Mouse (Mus musculus) kidney, adult 18-20 months (tissue): ENCODE measurements around the gene Ly86.

Experiments used
- DNase-seq: peaks from one replicate; pipeline ENCODE4 v3.0.0; 2021

Gene Ly86

DNA sequence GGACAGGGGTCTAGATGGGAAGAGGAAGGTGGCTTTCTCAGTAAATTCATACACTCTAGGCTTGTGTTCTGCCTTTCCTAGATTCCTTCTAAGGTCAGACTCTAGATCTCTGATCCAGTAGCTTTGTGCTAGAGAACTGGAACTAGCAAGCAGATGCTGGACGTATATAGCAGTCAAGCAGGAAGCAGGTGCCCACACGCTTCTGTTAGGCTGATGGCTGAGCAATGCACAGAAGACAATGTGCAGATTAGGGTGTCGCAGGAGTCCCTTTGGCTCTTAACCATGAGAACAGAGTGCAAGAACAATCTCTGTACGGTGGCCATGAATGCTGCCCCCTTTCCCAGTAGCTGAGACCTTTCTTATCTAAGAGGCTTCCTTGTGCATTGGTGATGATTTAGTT lies 9.4 kb downstream of the Ly86 start:
- no peak for DNase-seq

DNA sequence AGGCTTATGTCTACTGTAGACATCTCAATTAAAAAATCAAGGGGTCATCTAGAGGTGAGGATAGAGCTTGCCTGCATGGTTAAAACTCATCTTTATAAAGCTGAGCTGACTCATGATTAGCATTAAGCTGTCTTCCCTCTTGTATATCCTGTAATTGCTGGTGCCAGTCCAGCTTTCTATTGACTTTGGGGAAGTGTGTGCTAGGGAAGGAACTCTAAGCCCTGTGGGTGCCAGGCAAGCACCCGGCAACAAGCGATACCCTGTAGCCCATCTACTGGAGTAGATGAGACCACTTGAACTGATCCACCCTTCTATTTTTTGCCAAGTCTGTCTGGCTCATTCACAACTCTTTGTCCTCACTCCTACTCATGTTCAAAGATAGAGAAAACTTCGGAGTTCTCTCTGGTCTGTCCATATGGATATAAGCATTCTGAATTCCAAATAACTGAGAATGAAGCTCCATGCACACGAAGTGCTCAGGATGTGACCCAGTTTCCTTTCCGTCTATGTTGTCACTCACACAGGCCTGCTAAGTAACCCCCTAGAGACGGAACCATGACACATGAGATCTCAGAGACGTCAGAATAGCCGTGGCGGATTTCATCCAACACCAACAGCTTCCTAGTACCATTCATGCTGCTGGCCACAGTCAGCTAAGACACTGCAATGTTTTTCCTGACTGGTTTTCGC lies 10.8 kb downstream of the Ly86 start:
- no peak for DNase-seq

- DNase-seq = no peak
Observed at GRCm38 (mm10) chr13:37356549-37356948, 11.5 kb downstream of the Ly86 start.

- no peak for DNase-seq
Observed at GRCm38 (mm10) chr13:37358112-37358511, 13.1 kb downstream of the Ly86 start.

GRCm38 (mm10) chr13:37361249-37361648 lies 16.2 kb downstream of the Ly86 start:
- no peak for DNase-seq

DNA sequence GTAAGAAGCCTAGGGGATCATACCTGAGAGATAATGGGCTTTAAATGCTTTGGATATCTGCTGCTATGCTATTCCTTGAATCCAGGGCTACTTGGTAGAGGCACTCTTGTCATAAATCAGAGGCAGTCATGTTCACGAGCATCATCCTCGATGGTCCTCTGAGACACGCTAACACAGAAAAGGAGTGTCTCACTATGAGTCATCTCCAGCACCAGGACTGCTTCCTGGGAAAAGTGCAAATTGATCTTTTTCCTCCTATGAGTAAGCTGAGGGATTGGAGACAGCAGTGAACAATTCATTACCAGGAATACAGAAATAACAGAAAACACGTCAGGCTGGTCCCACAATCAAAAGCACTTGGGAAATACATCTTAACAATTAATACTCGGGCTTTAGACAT lies 19.3 kb downstream of the Ly86 start:
- no peak for DNase-seq

- no peak for DNase-seq
Observed at GRCm38 (mm10) chr13:37376411-37376810, 31.4 kb downstream of the Ly86 start.

DNA sequence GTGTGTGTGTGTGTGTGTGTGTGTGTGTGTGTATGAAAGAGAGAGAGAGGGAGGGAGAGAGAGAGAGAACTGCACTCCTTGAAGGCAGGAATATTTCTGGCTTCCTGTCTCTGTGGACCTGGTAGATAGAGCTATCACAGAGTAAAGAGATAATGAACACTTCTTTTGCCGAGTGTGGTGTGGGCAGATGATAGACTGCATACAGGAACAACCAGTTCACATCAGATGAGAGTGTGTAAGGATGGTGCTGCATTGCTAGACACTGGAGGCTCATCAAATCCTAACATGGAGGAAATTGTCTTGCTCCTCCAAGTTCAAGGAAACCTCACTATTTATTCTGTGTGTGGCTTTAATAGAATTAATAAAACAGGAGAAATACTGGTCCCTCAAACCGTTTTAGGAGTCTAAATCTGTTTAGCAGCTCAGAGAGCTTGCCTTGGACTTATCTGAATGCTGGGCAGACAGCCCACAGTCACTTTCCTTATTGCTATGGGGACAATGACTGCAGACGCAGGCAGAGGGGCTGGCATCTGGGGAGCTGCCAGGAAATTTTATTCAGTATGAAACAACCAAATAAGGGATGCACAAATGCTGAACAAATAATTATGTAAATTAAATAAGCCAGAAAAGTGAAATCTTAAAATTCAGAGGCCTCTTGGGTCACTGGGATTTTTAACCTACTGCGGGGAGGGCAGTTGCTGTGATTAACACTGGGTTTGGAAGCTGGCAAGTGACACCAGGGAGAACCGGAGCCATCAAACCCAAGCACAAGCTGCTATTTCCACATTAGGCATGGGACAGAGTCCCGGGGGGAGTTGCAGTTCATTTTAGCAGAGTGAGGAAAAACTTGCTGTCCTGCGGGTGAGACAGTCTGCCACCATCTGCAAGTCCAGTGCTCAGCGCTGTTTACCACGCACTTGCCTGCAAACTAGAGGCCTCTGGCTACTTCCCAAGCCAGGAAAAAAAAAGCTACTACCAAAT lies 43.5 kb downstream of the Ly86 start:
- no peak for DNase-seq

DNA sequence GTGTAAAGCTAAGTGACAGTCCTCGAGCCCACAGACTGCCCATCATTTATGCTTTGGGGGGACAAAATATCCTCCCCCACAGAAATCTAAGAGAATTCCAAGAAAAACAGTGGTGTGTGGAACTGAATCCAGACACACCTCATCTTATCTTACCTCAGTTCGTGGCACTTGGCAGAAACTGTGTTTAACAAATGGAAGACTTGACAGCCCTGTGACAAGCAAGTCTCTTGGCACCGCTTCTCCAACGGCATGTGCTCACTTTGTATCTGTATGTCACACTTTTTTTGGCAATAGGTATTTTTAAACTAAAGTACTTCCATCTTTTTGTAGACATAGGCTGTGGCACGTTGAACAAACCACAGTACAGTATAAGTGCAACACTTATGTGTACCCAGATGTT lies 44.3 kb downstream of the Ly86 start:
- no peak for DNase-seq

GRCm38 (mm10) chr13:37398791-37399190 lies 53.8 kb downstream of the Ly86 start:
- no peak for DNase-seq

- no peak for DNase-seq
Observed at GRCm38 (mm10) chr13:37399340-37399739, 54.3 kb downstream of the Ly86 start.

- DNase-seq = no peak
Observed at GRCm38 (mm10) chr13:37402421-37402820, 57.4 kb downstream of the Ly86 start.

DNA sequence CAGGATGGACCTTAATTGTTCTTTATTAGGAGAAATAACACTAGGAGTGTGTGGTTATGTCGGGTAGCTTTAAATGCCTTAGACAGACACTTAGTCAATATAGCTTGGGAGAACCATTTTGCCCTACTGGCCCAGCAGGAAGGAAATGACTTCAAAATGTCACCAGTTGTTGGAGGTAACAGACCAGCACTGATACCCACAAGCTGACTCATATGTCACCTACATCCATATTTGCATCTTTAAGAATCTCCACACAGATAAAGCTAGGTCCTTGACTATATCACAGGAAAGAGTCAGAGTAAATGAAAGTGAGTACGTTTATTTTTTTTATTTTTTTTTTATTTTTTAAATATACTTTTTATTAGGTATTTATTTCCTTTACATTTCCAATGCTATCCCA lies 58.7 kb downstream of the Ly86 start:
- no peak for DNase-seq

- DNase-seq = no peak
Observed at GRCm38 (mm10) chr13:37415696-37416095, 70.7 kb downstream of the Ly86 start.

- DNase-seq = no peak
Observed at GRCm38 (mm10) chr13:37423416-37423815, 78.4 kb downstream of the Ly86 start.

DNA sequence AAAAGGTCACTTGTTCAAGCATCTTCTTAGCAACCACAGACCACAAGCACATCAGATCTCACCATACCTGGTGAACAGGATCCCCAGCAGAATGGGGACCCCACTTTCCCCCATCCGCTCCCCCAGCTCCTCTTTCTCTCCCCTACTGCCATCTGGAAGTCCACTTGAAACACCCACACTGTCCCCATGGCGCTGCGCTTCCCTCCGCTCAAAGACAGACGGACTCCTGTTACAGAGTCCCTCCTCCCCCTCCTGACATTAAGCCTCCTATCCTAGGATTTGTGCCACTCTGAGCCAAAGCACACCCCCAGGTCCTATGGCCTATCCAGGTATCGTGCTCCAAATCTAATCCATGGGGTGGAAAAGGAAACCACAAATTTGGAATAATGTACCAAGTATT lies 79.9 kb downstream of the Ly86 start:
- no peak for DNase-seq

DNA sequence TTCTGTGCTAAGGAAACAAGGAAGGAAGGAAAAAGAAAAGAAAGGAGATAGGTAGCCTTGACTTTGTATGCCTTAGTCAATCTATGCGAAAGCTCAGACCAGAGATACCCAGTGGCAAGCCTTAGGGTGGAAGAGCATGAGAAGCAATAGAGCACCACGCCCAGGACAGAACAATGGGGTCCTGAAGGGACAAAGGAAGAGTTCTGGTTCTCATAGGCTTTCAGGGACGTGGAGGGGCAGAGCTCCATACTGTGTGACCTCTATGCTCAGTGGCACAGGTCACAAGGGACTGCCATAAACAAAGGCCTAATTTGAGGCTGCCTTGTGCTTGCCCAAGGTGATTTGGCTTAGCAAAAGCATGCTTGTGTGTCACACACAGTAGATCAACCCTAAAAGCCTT lies 80.4 kb downstream of the Ly86 start:
- no peak for DNase-seq

GRCm38 (mm10) chr13:37426578-37427336 lies 81.7 kb downstream of the Ly86 start:
- peak; percentile 42 for DNase-seq

DNA sequence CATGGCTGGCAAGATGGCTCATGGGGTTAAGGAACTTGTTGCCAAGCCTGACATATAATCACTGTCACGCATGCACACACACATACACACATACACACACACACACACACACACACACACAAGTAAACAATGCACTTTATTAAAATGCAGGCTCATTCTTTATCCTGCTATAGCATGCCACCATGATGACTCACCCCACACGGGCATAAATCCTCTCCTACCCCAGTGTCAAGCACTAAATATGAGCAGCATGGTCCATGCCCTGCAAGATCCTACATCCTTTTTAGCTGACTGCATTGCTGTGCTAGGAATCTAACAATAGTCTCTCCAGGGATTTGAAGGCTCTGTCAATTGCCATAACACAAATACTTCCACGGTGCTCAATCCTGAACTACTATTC lies 83.5 kb downstream of the Ly86 start:
- DNase-seq = no peak

DNA sequence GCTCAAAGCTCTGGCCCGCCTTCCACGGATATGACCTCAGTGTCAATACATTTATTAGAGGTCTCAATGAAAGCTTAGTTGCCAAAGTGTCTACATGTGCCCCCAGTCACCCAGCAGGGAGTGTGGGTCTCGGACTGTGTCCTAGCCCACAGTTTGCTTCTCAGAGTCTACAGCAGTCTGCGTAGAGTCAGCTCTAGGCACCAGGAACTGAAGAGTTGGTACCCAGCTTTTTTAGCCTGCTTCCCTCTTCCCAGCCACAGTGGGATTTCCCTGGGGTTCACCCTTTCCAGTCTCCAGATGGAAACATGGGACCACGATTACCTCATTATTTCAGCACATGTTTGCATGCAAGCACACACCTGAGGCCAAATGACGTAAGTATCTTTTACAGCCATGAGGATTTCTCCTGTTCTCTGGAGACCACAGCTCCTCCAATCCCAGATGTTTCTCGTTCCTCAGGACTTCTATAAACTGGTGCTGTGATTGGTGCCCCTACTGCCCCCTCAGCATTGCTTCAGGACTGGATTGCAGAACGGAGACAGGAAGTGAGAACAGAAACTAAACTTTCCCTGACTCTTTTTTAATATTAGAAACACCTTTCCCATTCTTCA lies 84.8 kb downstream of the Ly86 start:
- no peak for DNase-seq

DNA sequence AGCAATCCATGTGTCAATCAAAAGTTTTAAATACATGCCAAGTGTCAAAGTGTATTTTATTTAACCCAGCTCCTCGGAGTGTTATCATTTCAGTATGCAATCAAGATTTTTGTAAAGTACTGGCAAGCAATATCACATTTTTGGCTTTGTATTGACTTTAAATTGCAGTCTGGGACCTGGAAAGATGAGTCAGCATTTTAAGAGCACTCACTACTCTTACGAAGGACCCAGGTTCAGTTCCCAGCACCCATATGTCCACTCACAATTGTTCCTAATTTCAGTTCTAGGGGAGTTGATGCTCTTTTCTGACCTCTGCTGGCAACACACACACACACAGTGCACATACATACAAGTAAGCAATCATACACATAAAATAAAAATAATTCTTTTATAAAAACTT lies 86.7 kb downstream of the Ly86 start:
- DNase-seq = no peak

- DNase-seq = no peak
Observed at GRCm38 (mm10) chr13:37432653-37433052, 87.6 kb downstream of the Ly86 start.

DNA sequence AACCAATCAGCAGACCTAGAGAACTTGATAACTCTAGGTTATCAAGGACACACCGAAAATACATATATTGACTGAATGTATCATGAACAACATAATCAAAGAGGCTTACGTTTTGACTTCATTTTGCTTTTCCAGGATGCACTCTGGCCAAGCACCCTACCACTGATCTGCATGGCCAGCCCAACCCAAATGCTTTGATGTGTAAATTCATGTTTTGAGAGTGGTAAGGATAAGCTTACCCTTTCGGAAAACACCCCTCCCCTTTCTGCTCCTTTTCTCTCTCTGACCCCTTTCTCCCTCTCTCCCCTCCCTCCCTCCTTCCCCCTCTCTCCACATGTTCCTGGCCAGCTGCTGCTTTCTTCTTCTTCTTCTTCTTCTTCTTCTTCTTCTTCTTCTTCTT lies 88.1 kb downstream of the Ly86 start:
- DNase-seq = no peak
